Mouse (Mus musculus) adrenal gland, adult 18-20 months (tissue): ENCODE results near the gene Fbxw4. TPM values are rescaled to one million over a fixed set of nuclear protein-coding genes. Genes with fewer than 3 reads are reported as not detected.
"Not testable (repeated sequence)": the region's sequence is repeated elsewhere in the genome, so short reads cannot be mapped to it uniquely, and the experiment has no call there.

Experiments used
- DNase-seq, 2 experiments: peaks; one replicate each; pipeline ENCODE4 v3.0.0; 2021 to 2022; ENCODE audit warnings: low spot score in 2 of 2
- total RNA-seq, 2 experiments: library from RNA; stranded (reverse); gene quantifications; 1 replicate in 1 of 2; 2 replicates in 1 of 2; pipeline ENCODE4 v1.2.3; 2021

The Fbxw4 gene
- total RNA-seq, 2 experiments from 2014 or later, result 30.9 to 47.7 TPM

GRCm38 (mm10) chr19:45581257-45581656 lies 78.9 kb downstream of the Fbxw4 start:
- DNase-seq, result peak in 1 of 2 experiments; percentile 55

GRCm38 (mm10) chr19:45580235-45580634 lies 79.9 kb downstream of the Fbxw4 start:
- no peak for DNase-seq

- no peak for DNase-seq
Observed at GRCm38 (mm10) chr19:45579416-45579815, 80.7 kb downstream of the Fbxw4 start.

- no peak for DNase-seq
Observed at GRCm38 (mm10) chr19:45578976-45579375, 81.1 kb downstream of the Fbxw4 start.

- DNase-seq, result no peak
Observed at GRCm38 (mm10) chr19:45577141-45577750, 82.9 kb downstream of the Fbxw4 start.

- no peak for DNase-seq
Observed at GRCm38 (mm10) chr19:45575632-45576001, 84.5 kb downstream of the Fbxw4 start.

GRCm38 (mm10) chr19:45574941-45575631 lies 85.0 kb downstream of the Fbxw4 start:
- no peak for DNase-seq

- no peak for DNase-seq
Observed at GRCm38 (mm10) chr19:45574339-45574898, 85.7 kb downstream of the Fbxw4 start.

GRCm38 (mm10) chr19:45573861-45574267 lies 86.2 kb downstream of the Fbxw4 start:
- peak; percentile 70 to 75 for DNase-seq

- DNase-seq, result no peak
Observed at GRCm38 (mm10) chr19:45573033-45573432, 87.1 kb downstream of the Fbxw4 start.

- no peak for DNase-seq
Observed at GRCm38 (mm10) chr19:45567367-45567766, 92.7 kb downstream of the Fbxw4 start.

GRCm38 (mm10) chr19:45565925-45566715 lies 94.0 kb downstream of the Fbxw4 start:
- DNase-seq, result no peak

GRCm38 (mm10) chr19:45560153-45560890 lies 99.8 kb downstream of the Fbxw4 start, which contains the start of the genes Poll and Gm17018:
Gene Poll (minus strand): TSS chr19:45560531.
Gene Gm17018 (plus strand): TSS chr19:45560615.
- peak; percentile 72 to 83 for DNase-seq

GRCm38 (mm10) chr19:45554136-45554535 lies 106.0 kb downstream of the Fbxw4 start:
- DNase-seq, result no peak

- no peak for DNase-seq
Observed at GRCm38 (mm10) chr19:45552187-45552586, 107.9 kb downstream of the Fbxw4 start.

GRCm38 (mm10) chr19:45549948-45550347 lies 110.2 kb downstream of the Fbxw4 start:
- peak in 1 of 2 experiments; percentile 15 for DNase-seq

- DNase-seq, result peak in 1 of 2 experiments; percentile 19
Observed at GRCm38 (mm10) chr19:45549128-45549915, 110.8 kb downstream of the Fbxw4 start.

- DNase-seq, result not testable (repeated sequence)
Observed at GRCm38 (mm10) chr19:45548196-45548595, 111.9 kb downstream of the Fbxw4 start.

GRCm38 (mm10) chr19:45544925-45545321 lies 115.2 kb downstream of the Fbxw4 start:
- peak; percentile 86 for DNase-seq
